Mouse (Mus musculus) CD8-positive naive resting alpha-beta T cell, adult 2 months (primary cell): ENCODE data around the gene Lamc2.
"Not testable (repeated sequence)": the region's sequence is repeated elsewhere in the genome, so short reads cannot be mapped to it uniquely, and the experiment has no call there.

Source experiments
- DNase-seq, 2 experiments: peaks; one replicate each; pipeline ENCODE4 v3.0.0; 2022; ENCODE audit warnings: low read depth in 2 of 2, low spot score in 2 of 2

The Lamc2 gene

GRCm38 (mm10) chr1:153097017-153097675 lies 89.1 kb downstream of the Lamc2 start:
- DNase-seq = no peak

GRCm38 (mm10) chr1:153095826-153096727 lies 90.2 kb downstream of the Lamc2 start:
- DNase-seq = no peak

- DNase-seq = no peak
Measured at GRCm38 (mm10) chr1:153095328-153095727, 90.9 kb downstream of the Lamc2 start.

- DNase-seq = no peak
Measured at GRCm38 (mm10) chr1:153094226-153095076, 91.8 kb downstream of the Lamc2 start.

GRCm38 (mm10) chr1:153093581-153093980 lies 92.7 kb downstream of the Lamc2 start:
- DNase-seq = no peak

- no peak for DNase-seq
Measured at GRCm38 (mm10) chr1:153093172-153093571, 93.1 kb downstream of the Lamc2 start.

- DNase-seq = peak in 1 of 2 experiments; percentile 31
Measured at GRCm38 (mm10) chr1:153092237-153092975, 93.8 kb downstream of the Lamc2 start.

GRCm38 (mm10) chr1:153091438-153092236 lies 94.6 kb downstream of the Lamc2 start:
- DNase-seq = no peak

GRCm38 (mm10) chr1:153090807-153091206 lies 95.4 kb downstream of the Lamc2 start:
- no peak for DNase-seq

GRCm38 (mm10) chr1:153090081-153090480 lies 96.2 kb downstream of the Lamc2 start:
- DNase-seq = no peak

- no peak for DNase-seq
Measured at GRCm38 (mm10) chr1:153087771-153088170, 98.5 kb downstream of the Lamc2 start.

- DNase-seq = peak; percentile 44 to 45
Measured at GRCm38 (mm10) chr1:153085198-153085597, 101.0 kb downstream of the Lamc2 start.

GRCm38 (mm10) chr1:153084191-153084590 lies 102.1 kb downstream of the Lamc2 start:
- no peak for DNase-seq

- DNase-seq = not testable (repeated sequence)
Measured at GRCm38 (mm10) chr1:153083233-153083632, 103.0 kb downstream of the Lamc2 start.

- DNase-seq = no peak
Measured at GRCm38 (mm10) chr1:153075955-153076354, 110.3 kb downstream of the Lamc2 start.

- no peak for DNase-seq
Measured at GRCm38 (mm10) chr1:153075087-153075736, 111.0 kb downstream of the Lamc2 start.

GRCm38 (mm10) chr1:153073441-153073840 lies 112.8 kb downstream of the Lamc2 start:
- DNase-seq = no peak
